Mouse (Mus musculus) forebrain, embryonic 14.5 days (tissue): Measurements from ENCODE around the gene Hist3h2a. TPM values are rescaled to one million over a fixed set of nuclear protein-coding genes. Genes with fewer than 3 reads are reported as not detected.

Source experiments
- ATAC-seq: fragments of 200-750 bp; cut with Nextera tagmentation; 2 replicates; pipeline ENCODE4 v1.8.0; 2017; ENCODE audit warnings: mild to moderate bottlenecking, moderate library complexity
- DNase-seq: peaks from one replicate; pipeline ENCODE4 v3.0.0-alpha.2; 2015; ENCODE audit warnings: low spot score
- H3K27ac ChIP-seq: fragments of 300-500 bp; sonication (generic); 2 replicates; pipeline ENCODE4 v1.5.1; 2014; ENCODE audit warnings: low read depth, mild to moderate bottlenecking, control low read depth, low read length, moderate library complexity
- H3K27me3 ChIP-seq: fragments of 300-500 bp; sonication (generic); replicated peaks from 2 replicates; pipeline ENCODE4 v1.6.1; 2014; ENCODE audit warnings: low read length, control low read depth, mixed read lengths; ENCODE audit not compliant: control insufficient read depth, insufficient read depth
- H3K36me3 ChIP-seq: fragments of 300-500 bp; sonication (generic); 2 replicates; pipeline ENCODE4 v1.6.1; 2014; ENCODE audit warnings: low read length, control low read depth; ENCODE audit not compliant: control insufficient read depth, insufficient read depth
- H3K4me1 ChIP-seq: fragments of 300-500 bp; sonication (generic); 2 replicates; pipeline ENCODE4 v1.6.1; 2014; ENCODE audit warnings: antibody characterized with exemption, low read length, control low read depth; ENCODE audit not compliant: control insufficient read depth, insufficient read depth
- H3K4me2 ChIP-seq: fragments of 300-500 bp; sonication (generic); 2 replicates; pipeline ENCODE4 v1.6.1; 2014; ENCODE audit warnings: mild to moderate bottlenecking, control low read depth, low read length
- H3K4me3 ChIP-seq: fragments of 300-500 bp; sonication (generic); 2 replicates; pipeline ENCODE4 v1.5.1; 2014; ENCODE audit warnings: low read depth, low read length, control low read depth
- H3K9ac ChIP-seq: fragments of 300-500 bp; sonication (generic); 2 replicates; pipeline ENCODE4 v1.6.1; 2014; ENCODE audit warnings: mild to moderate bottlenecking, low read length, control low read depth, moderate library complexity
- H3K9me3 ChIP-seq: fragments of 300-500 bp; sonication (generic); replicated peaks from 2 replicates; pipeline ENCODE4 v1.6.1; 2016; ENCODE audit warnings: low read length, control low read depth, mixed read lengths; ENCODE audit not compliant: control insufficient read depth
- WGBS: fragments of 180-500 bp; shearing (Covaris S2); extraction: QIAGEN DNeasy Blood & Tissue Kit; methylation state at CpG from one replicate; pipeline ENCODE4 v1.1.7; 2014; 5-methylcytosine and 5-hydroxymethylcytosine counted together
- polyA plus RNA-seq: library from polyadenylated mRNA; unstranded; fragments of >200 nt; fragmentation: Nextera tagmentation; extraction: Ambion mirVana; gene quantifications from 2 replicates; pipeline ENCODE4 v1.2.1, GENCODE M21; 2014

The Hist3h2a gene
- polyA plus RNA-seq, 1 experiment from 2014 or later = 151 TPM

DNA sequence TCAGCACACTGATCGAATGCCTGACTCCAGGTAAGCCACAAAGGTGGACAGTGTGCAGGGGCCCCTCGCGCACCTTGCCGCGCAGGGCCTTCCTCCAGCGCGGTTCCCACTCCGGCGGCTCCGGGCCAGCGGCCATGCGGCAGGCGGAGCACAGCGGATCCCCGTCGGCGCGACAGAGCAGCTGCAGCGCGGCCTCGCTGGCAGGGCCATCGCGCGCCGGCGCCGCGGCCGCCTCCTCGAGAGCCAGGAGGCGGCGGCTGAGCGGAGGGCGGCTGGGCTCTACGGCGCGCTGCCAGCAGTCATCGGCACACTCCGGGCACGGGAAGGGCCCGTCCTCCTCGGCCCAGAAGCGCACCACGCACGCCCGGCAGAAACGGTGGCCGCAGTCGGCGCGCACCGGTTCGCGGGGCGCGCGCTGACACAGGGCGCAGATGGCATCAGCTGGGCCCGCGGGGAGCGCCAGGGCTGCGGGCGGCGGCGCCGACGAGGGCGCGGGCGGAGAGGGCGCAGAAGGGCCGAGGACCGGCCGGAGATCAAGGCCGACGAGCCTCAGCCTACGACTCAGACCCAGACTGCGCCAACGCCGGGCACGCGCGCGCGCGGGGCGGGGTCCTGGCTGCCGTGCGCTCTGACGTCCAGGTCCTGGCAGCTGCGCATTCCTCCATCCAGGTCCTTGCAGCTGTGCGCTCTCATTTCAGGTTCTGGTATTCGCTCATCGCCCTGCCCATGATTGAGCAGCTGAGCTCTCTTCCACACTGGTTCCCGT is 16.0 kb upstream of the Hist3h2a start, which contains the start of gene Rnf187:
Gene Rnf187, minus strand, starts transcription at position 595 of the 766 bp plus-strand sequence.
- H3K9me3 ChIP-seq = no peaks in the 10 kb centered on the region
- DNase-seq (peak; percentile 96), ATAC-seq (peak; percentile 99)
- H3K9ac ChIP-seq = peak within 1 kb of the TSS; percentile 98
- peaks cover 32% of the 10 kb centered on the region for H3K36me3 ChIP-seq
- peak within 1 kb of the TSS; percentile 85 for H3K4me2 ChIP-seq
- peak within 1 kb of the TSS; percentile 93 for H3K27ac ChIP-seq
- no peaks in the 10 kb centered on the region for H3K27me3 ChIP-seq
- under 1% methylated on average over 68 of the region's 95 CpGs for WGBS
- H3K4me3 ChIP-seq = peak within 1 kb of the TSS; percentile 96
- peaks cover 9% of the 10 kb centered on the region for H3K4me1 ChIP-seq

- Histone ChIP-seq H3K27me3 (no peaks in the 10 kb centered on the region), H3K9me3 (no peaks in the 10 kb centered on the region), H3K36me3 (peaks cover 26% of the 10 kb centered on the region), H3K4me2 (peak overlapping the region; percentile 85), H3K4me1 (peaks cover 9% of the 10 kb centered on the region), H3K4me3 (peak overlapping the region; percentile 96), H3K9ac (peak overlapping the region; percentile 98), H3K27ac (peak overlapping the region; percentile 93)
- DNase-seq (no peak), ATAC-seq (no peak)
- 16% methylated on average over 6 of the region's 6 CpGs for WGBS
Measured at GRCm38 (mm10) chr11:58939088-58939439, 15.4 kb upstream of the Hist3h2a start.

GRCm38 (mm10) chr11:58944136-58944535 is 10.3 kb upstream of the Hist3h2a start:
- H3K27me3 ChIP-seq = no peaks in the 10 kb centered on the region
- H3K4me2 ChIP-seq = no peak overlapping the region
- ATAC-seq (no peak), DNase-seq (no peak)
- H3K4me3 ChIP-seq = no peak overlapping the region
- WGBS = 74% methylated on average over 5 of the region's 5 CpGs
- H3K36me3 ChIP-seq = no peaks in the 10 kb centered on the region
- peaks cover 5% of the 10 kb centered on the region; the same call in 1 of the 2 replicates for H3K4me1 ChIP-seq
- no peak overlapping the region for H3K9ac ChIP-seq
- no peak overlapping the region for H3K27ac ChIP-seq
- no peaks in the 10 kb centered on the region for H3K9me3 ChIP-seq

DNA sequence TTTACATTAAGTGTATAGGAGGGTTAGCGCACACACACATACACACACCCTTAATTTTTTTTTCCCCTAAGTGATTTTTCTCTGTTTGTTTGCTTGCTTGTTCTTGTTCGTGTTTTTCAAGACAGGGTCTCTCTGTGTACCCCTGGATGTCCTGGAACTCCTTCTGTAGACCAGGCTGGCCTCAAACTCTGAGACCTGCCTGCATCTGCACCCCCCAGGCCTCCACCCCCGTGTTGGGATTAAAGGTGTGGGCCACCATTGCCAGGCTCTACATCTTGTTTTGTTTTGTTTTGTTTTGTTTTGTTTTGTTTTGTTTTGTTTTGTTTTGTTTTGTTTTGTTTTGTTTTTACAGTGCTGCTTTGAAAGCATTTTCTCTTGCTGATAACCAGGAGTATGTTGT is 7.2 kb upstream of the Hist3h2a start:
- Histone ChIP-seq H3K4me3 (peak overlapping the region; percentile 61; the same call in 1 of the 2 replicates), H3K27me3 (no peaks in the 10 kb centered on the region), H3K4me1 (peaks cover 15% of the 10 kb centered on the region), H3K9me3 (no peaks in the 10 kb centered on the region), H3K27ac (peak overlapping the region; percentile 98), H3K4me2 (peak overlapping the region; percentile 77), H3K9ac (peak overlapping the region; percentile 76), H3K36me3 (no peaks in the 10 kb centered on the region)
- ATAC-seq (no peak), DNase-seq (no peak)
- 89% methylated on average over 3 of the region's 3 CpGs for WGBS

GRCm38 (mm10) chr11:58947798-58948528 is 6.5 kb upstream of the Hist3h2a start:
- Histone ChIP-seq H3K4me3 (peak overlapping the region; percentile 61), H3K27ac (peak overlapping the region; percentile 98), H3K9me3 (no peaks in the 10 kb centered on the region), H3K27me3 (no peaks in the 10 kb centered on the region), H3K4me2 (peak overlapping the region; percentile 77), H3K4me1 (peaks cover 18% of the 10 kb centered on the region), H3K9ac (peak overlapping the region; percentile 76), H3K36me3 (no peaks in the 10 kb centered on the region)
- ATAC-seq (peak; percentile 68), DNase-seq (peak; percentile 86)
- 8% methylated on average over 23 of the region's 23 CpGs for WGBS

- Histone ChIP-seq H3K4me1 (peaks cover 20% of the 10 kb centered on the region), H3K36me3 (no peaks in the 10 kb centered on the region), H3K27me3 (no peaks in the 10 kb centered on the region), H3K4me3 (peak within 1 kb of the TSS; percentile 61), H3K27ac (peak within 1 kb of the TSS; percentile 99), H3K9me3 (no peaks in the 10 kb centered on the region), H3K4me2 (peak within 1 kb of the TSS; percentile 77), H3K9ac (peak within 1 kb of the TSS; percentile 95)
- WGBS = under 1% methylated on average over 48 of the region's 48 CpGs
- DNase-seq (peak; percentile 99), ATAC-seq (peak; percentile 89)
Measured at GRCm38 (mm10) chr11:58948542-58949479, 5.7 kb upstream of the Hist3h2a start, which contains the start of gene Hist3h2ba. Gene Hist3h2ba, plus strand, starts transcription at chr11:58948920.

DNA sequence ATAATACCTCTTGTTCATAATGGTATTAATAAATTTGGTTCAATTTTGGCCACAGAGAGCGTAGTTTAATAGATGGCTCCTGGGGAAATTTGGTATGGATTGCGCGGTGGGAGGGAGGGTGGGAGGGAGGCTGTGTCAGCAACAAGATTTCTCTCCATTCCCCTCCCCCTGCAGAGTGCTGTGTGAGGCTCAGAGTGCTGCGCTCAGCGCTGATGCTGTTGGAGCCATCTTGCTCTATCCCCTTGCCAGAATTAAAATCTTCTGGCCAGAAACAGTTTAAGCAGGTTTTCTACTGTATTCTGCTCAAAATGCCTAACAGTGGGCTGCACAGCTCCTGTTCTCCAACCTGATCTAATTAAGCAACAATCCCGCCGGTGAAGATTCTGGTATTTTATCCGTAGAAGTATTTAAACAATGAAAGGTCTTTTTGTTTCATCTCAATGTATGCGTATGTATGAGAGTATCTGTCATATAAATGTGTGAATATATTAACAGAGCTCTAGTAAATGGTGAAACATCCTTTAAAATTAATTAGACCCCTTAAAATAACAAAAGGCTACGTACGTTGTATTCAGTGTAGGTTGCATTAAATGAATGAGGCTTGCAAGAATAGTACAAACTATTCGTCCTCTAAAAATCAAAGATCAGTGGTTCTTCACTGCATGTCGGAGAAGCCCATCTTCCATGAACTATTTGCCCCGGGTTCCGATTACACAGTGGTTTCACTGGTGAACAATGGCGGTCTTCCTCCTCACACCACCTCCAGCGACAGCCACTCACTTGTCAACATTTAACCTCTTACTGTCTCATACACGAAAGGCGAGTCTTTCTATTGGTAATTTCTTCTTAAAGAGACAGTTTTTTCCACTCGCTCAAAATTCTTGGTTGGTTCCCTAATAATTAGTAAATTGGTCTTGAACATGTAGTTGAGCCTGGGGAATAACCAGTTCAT is 4.7 kb upstream of the Hist3h2a start:
- peak overlapping the region; percentile 77 for H3K4me2 ChIP-seq
- 1% methylated on average over 20 of the region's 20 CpGs for WGBS
- no peaks in the 10 kb centered on the region for H3K27me3 ChIP-seq
- peak overlapping the region; percentile 99 for H3K27ac ChIP-seq
- peak; percentile 95 for DNase-seq
- H3K4me3 ChIP-seq = peak overlapping the region; percentile 61
- H3K36me3 ChIP-seq = no peaks in the 10 kb centered on the region
- H3K9ac ChIP-seq = peak overlapping the region; percentile 95
- peak; percentile 58 for ATAC-seq
- peaks cover 20% of the 10 kb centered on the region for H3K4me1 ChIP-seq
- no peaks in the 10 kb centered on the region for H3K9me3 ChIP-seq
